Mouse (Mus musculus) bone marrow macrophage, adult 2 months (primary cell): ENCODE measurements around the gene Clp1. TPM values are rescaled to one million over a fixed set of nuclear protein-coding genes. Genes with fewer than 3 reads are reported as not detected.
A peak's percentile ranks its signal among the peaks of the same experiment; 100 is the strongest.

ENCODE experiments used
- H3K27ac ChIP-seq: 2 replicates; pipeline ENCODE4 v1.5.1; 2012; ENCODE audit warnings: low read depth, low read length; ENCODE audit not compliant: insufficient read depth
- H3K4me1 ChIP-seq: 2 replicates; pipeline ENCODE4 v1.6.1; 2012; ENCODE audit warnings: low read length; ENCODE audit not compliant: control insufficient read depth, insufficient read depth
- H3K4me3 ChIP-seq: 2 replicates; pipeline ENCODE4 v1.5.1; 2012; ENCODE audit warnings: mild to moderate bottlenecking, low read length, moderate library complexity; ENCODE audit not compliant: insufficient read depth
- CTCF ChIP-seq: IDR thresholded peaks from 2 replicates; pipeline ENCODE4 v1.5.1; 2012; ENCODE audit warnings: low read depth, mild to moderate bottlenecking, low read length, moderate library complexity
- POLR2A ChIP-seq: IDR thresholded peaks from 2 replicates; pipeline ENCODE4 v1.6.1; 2012; ENCODE audit warnings: mild to moderate bottlenecking, low read depth, low read length, borderline replicate concordance
- polyA plus RNA-seq: library from polyadenylated mRNA; stranded (reverse); fragments of >200 nt; gene quantifications from 2 replicates; pipeline ENCODE4 v1.2.4, GENCODE M21; 2012; ENCODE audit not compliant: missing spikeins, insufficient read depth, insufficient read length

The Clp1 gene
- polyA plus RNA-seq, 1 experiment, result 16.6 TPM

- no peak for TF ChIP-seq POLR2A
- no peak for TF ChIP-seq CTCF
Measured at GRCm38 (mm10) chr2:84690050-84690449, 37.1 kb downstream of the Clp1 start.

GRCm38 (mm10) chr2:84688080-84688844 is 38.9 kb downstream of the Clp1 start:
- no peak overlapping the region for H3K4me3 ChIP-seq
- no peaks in the 10 kb centered on the region for H3K4me1 ChIP-seq
- no peak for TF ChIP-seq CTCF
- no peak for TF ChIP-seq POLR2A
- H3K27ac ChIP-seq, result no peak overlapping the region

More at GRCm38 (mm10) chr2:84690050-84690449, 37.1 kb downstream of the Clp1 start:
- Histone ChIP-seq H3K4me3 (no peak overlapping the region), H3K4me1 (no peaks in the 10 kb centered on the region), H3K27ac (no peak overlapping the region)

- TF ChIP-seq CTCF (no peak), POLR2A (no peak)
- no peaks in the 10 kb centered on the region for H3K4me1 ChIP-seq
- no peak overlapping the region for H3K4me3 ChIP-seq
- no peak overlapping the region for H3K27ac ChIP-seq
Measured at GRCm38 (mm10) chr2:84682605-84683183, 44.5 kb downstream of the Clp1 start.

- H3K4me3 ChIP-seq, result peak within 1 kb of the TSS; percentile 98
- peaks cover 6% of the 10 kb centered on the region for H3K4me1 ChIP-seq
- TF ChIP-seq POLR2A (no peak), CTCF (no peak)
- peak within 1 kb of the TSS; percentile 18; the same call in 1 of the 2 replicates for H3K27ac ChIP-seq
Measured at GRCm38 (mm10) chr2:84679016-84679415, 48.1 kb downstream of the Clp1 start, which contains the start of gene Tmx2. Gene Tmx2 (minus strand): TSS chr2:84679140.

- peak within 1 kb of the TSS; percentile 36 for H3K27ac ChIP-seq
- H3K4me3 ChIP-seq, result peak within 1 kb of the TSS; percentile 98
- H3K4me1 ChIP-seq, result peaks cover 6% of the 10 kb centered on the region
- TF ChIP-seq POLR2A, result no peak
Measured at GRCm38 (mm10) chr2:84677968-84678880, 48.9 kb downstream of the Clp1 start, which contains the start of the genes Gm28635 and Med19. Gene Gm28635 (minus strand): TSS chr2:84678041. Gene Med19 (plus strand): TSS chr2:84678402.

GRCm38 (mm10) chr2:84677270-84677967 is 49.7 kb downstream of the Clp1 start:
- Histone ChIP-seq H3K27ac (peak overlapping the region; percentile 36; the same call in 1 of the 2 replicates), H3K4me3 (peak overlapping the region; percentile 96), H3K4me1 (peaks cover 6% of the 10 kb centered on the region)
- TF ChIP-seq CTCF, result peak; percentile 72
- TF ChIP-seq POLR2A, result no peak

Other genes with a start within 250 kb of the Clp1 start
- gene Ctnnd1, start 76.6 kb downstream of the Clp1 start, polyA plus RNA-seq, result 99.2 and 110 TPM in 2 replicates
- gene Btbd18, start 68.3 kb downstream of the Clp1 start, polyA plus RNA-seq, result not detected in 2 replicates
- gene Selenoh, start 56.6 kb downstream of the Clp1 start, polyA plus RNA-seq, result 24.2 and 24.5 TPM in 2 replicates
- not detected in 2 replicates for gene Gm28635, start 49.3 kb downstream of the Clp1 start, polyA plus RNA-seq
- gene Med19, start 48.9 kb downstream of the Clp1 start, polyA plus RNA-seq, result 20.4 and 22.9 TPM in 2 replicates
- gene Tmx2, start 48.2 kb downstream of the Clp1 start, polyA plus RNA-seq, result 41.4 TPM in 2 replicates
- 27.5 and 29.2 TPM in 2 replicates for gene Zdhhc5, start 12.2 kb downstream of the Clp1 start, polyA plus RNA-seq
- gene Ypel4, start 6.7 kb upstream of the Clp1 start, polyA plus RNA-seq, result 0.70 and 0.92 TPM in 2 replicates
- not detected in 2 replicates for gene Gm19426, start 16.3 kb upstream of the Clp1 start, polyA plus RNA-seq
- gene Serping1, start 48.1 kb upstream of the Clp1 start, polyA plus RNA-seq, result 0.83 TPM in 1 of 2 replicates, not detected in the other
- 107 and 110 TPM in 2 replicates for gene Ube2l6, start 71.5 kb upstream of the Clp1 start, polyA plus RNA-seq
- gene Smtnl1, start 95.3 kb upstream of the Clp1 start, polyA plus RNA-seq, result not detected in 2 replicates
- gene Timm10, start 99.6 kb upstream of the Clp1 start, polyA plus RNA-seq, result 20.7 TPM in 2 replicates
- not detected in 2 replicates for gene Slc43a1, start 111.5 kb upstream of the Clp1 start, polyA plus RNA-seq
- not detected in 2 replicates for gene Rtn4rl2, start 159.4 kb upstream of the Clp1 start, polyA plus RNA-seq
- 14.9 and 15.3 TPM in 2 replicates for gene Slc43a3, start 209.2 kb upstream of the Clp1 start, polyA plus RNA-seq